Mouse (Mus musculus) kidney, adult 2 months (tissue): ENCODE results near the gene Selenom.

Experiments used
- CTCF ChIP-seq: fragments of 200-500 bp; conservative IDR thresholded peaks from 2 replicates; pipeline ENCODE4 v1.5.1; 2011; ENCODE audit warnings: low read depth, mild to moderate bottlenecking, control low read depth, low read length, moderate library complexity, mixed read lengths; ENCODE audit not compliant: insufficient read depth, insufficient read length
- POLR2A ChIP-seq: fragments of 200-500 bp; IDR thresholded peaks from one replicate; pipeline ENCODE4 v1.6.1; 2011; ENCODE audit warnings: low read depth, low read length, control low read depth

DNA sequence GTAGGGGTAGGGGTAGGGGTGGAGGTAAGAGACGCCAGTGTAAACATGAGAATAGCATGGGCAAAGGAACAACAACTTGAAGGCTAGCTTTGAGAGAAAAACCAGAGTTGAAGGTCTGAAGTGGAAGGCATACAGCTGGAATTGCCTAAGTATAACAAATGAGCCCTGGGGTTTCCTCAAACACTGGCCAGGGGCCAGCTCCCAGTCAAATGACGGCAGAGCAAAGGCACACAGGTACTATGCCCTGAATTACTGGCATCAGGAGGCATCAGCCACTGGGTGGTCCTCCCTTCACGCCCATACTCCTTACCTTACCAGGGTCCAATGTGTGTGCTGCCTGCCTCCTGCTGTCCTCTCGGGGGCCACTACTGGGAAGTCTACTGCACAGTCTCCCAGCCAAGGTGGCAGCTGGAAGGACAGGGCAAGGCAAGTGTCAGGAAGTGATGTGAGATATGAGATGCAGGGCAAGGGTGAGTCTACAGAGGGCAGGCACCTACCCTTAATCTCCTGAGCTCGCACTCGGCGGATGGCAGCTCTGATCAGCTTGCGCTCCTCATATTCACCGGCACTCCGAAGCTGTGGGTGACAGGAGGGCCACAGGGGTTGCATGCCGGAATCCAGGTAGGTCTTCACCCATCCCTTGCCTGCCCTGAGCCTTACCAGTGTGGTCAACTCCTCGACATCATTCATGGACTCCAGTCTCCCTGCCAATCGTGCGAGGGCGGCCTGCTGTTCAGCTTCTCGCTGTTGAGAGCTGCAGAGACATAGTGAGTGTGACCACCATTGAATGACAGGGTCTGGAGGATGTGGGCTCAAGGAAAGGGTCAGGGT, 17.8 kb downstream of the Selenom start:
- TF ChIP-seq CTCF: no peak
- no peak for TF ChIP-seq POLR2A
